Mouse (Mus musculus) midbrain, embryonic 13.5 days (tissue): ENCODE results near the gene P3h3. TPM values are rescaled to one million over a fixed set of nuclear protein-coding genes. Genes with fewer than 3 reads are reported as not detected.
A peak's percentile ranks its signal among the peaks of the same experiment; 100 is the strongest.

Experiments used
- ATAC-seq: fragments of 200-750 bp; cut with Nextera tagmentation; 2 replicates; pipeline ENCODE4 v1.8.0; 2017; ENCODE audit warnings: mild to moderate bottlenecking, moderate TSS enrichment, moderate library complexity
- H3K27ac ChIP-seq: fragments of 300-500 bp; sonication (generic); 2 replicates; pipeline ENCODE4 v1.5.1; 2015; ENCODE audit warnings: inconsistent platforms, mild to moderate bottlenecking, moderate library complexity
- H3K27me3 ChIP-seq: fragments of 300-500 bp; sonication (generic); 2 replicates; pipeline ENCODE4 v1.6.1; 2015; ENCODE audit warnings: mild to moderate bottlenecking, inconsistent platforms
- H3K36me3 ChIP-seq: fragments of 300-500 bp; sonication (generic); 2 replicates; pipeline ENCODE4 v1.6.1; 2015; ENCODE audit warnings: mild to moderate bottlenecking, inconsistent platforms
- H3K4me1 ChIP-seq: fragments of 300-500 bp; sonication (generic); replicated peaks from 2 replicates; pipeline ENCODE4 v1.6.1; 2015; ENCODE audit warnings: inconsistent platforms
- H3K4me2 ChIP-seq: fragments of 300-500 bp; sonication (generic); replicated peaks from 2 replicates; pipeline ENCODE4 v1.6.1; 2015; ENCODE audit warnings: moderate library complexity, mild to moderate bottlenecking, inconsistent platforms
- H3K4me3 ChIP-seq: fragments of 300-500 bp; sonication (generic); replicated peaks from 2 replicates; pipeline ENCODE4 v1.5.1; 2015; ENCODE audit warnings: mild to moderate bottlenecking, inconsistent platforms
- H3K9ac ChIP-seq: fragments of 300-500 bp; sonication (generic); replicated peaks from 2 replicates; pipeline ENCODE4 v1.6.1; 2015; ENCODE audit warnings: mild to moderate bottlenecking, inconsistent platforms
- H3K9me3 ChIP-seq: fragments of 300-500 bp; sonication (generic); 2 replicates; pipeline ENCODE4 v1.6.1; 2016; ENCODE audit warnings: mild to moderate bottlenecking, inconsistent platforms
- WGBS: fragments of 180-500 bp; shearing (Covaris S2); methylation state at CpG from one replicate; pipeline ENCODE4 v1.1.7; 2015; 5-methylcytosine and 5-hydroxymethylcytosine counted together
- polyA plus RNA-seq: library from polyadenylated mRNA; unstranded; fragments of >200 nt; fragmentation: Nextera tagmentation; extraction: Ambion mirVana; gene quantifications from 2 replicates; pipeline ENCODE4 v1.2.1, GENCODE M21; 2015

P3h3 gene
- polyA plus RNA-seq, 1 experiment from 2014 or later: 17.0 TPM

DNA sequence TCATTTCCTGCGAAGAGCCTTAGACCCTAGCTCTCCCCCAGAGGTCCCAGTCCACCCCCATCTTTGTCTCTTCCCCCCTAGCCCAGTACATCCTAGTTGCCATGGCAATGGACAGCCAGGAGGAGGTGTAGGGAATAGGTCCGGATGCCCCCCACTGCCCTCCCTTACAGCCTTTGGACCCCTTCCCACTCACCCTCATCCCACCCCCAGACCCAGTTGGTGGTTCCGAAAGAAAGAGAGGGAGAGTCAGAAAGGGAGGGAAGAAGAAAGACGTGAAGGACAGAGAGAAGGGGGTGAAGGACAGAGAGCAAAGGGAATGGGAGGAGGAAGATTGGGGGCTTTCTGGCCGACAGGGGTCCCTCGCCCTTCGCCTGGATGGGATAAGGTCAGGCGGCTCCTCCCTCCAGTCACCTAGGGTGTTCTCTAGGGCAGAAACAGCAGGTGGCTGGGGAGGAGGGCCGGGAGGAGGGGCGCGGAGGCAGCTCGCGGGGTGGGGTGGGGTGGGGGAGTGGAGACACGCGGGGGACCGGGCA, 5.6 kb upstream of the P3h3 start:
- 0 out of 2 replicates have a peak, but pooled peaks cover 12% of the 10 kb centered on the region for H3K27me3 ChIP-seq
- peak overlapping the region; percentile 68 for H3K4me3 ChIP-seq
- no peaks in the 10 kb centered on the region for H3K9me3 ChIP-seq
- peaks cover 6% of the 10 kb centered on the region; the same call in 1 of the 2 replicates for H3K36me3 ChIP-seq
- ATAC-seq: peak; percentile 37
- peak overlapping the region; percentile 86 for H3K9ac ChIP-seq
- H3K4me2 ChIP-seq: peak overlapping the region; percentile 70
- peaks cover 75% of the 10 kb centered on the region for H3K4me1 ChIP-seq
- peak overlapping the region; percentile 92 for H3K27ac ChIP-seq
- under 1% methylated on average over 16 of the region's 16 CpGs for WGBS

- Histone ChIP-seq H3K4me3 (peak overlapping the region; percentile 68), H3K4me2 (peak overlapping the region; percentile 70), H3K27me3 (0 out of 2 replicates have a peak, but pooled peaks cover 12% of the 10 kb centered on the region), H3K9me3 (no peaks in the 10 kb centered on the region), H3K36me3 (peaks cover 6% of the 10 kb centered on the region; the same call in 1 of the 2 replicates), H3K4me1 (peaks cover 81% of the 10 kb centered on the region), H3K9ac (peak overlapping the region; percentile 86), H3K27ac (peak overlapping the region; percentile 92)
- ATAC-seq: no peak; the same call in 1 of the 2 replicates
- WGBS: 11% methylated on average over 8 of the region's 8 CpGs
These were observed 5.0 kb upstream of the P3h3 start for GRCm38 (mm10) chr6:124862406-124863124.

DNA sequence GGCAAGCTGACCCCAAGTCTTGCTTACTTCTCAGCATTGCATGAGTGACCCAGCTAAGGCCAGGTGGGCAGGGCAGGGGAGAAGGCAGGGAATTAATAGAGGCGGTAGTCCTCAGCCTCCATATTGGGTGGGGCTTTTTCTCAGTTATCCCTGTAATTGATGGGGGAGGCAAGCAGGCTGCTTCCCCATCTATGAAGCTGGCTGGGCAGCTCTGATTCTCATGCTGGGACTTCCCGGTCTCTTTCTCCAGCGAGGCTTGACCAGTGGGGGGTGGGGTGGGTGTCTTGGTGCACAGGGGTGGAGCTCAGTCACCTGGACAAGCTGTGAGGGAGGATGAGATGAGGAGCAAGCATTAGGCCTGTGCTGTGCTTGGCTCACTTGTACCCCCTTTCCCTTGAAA, 4.2 kb upstream of the P3h3 start:
- Histone ChIP-seq H3K4me3 (peak overlapping the region; percentile 68), H3K9ac (peak overlapping the region; percentile 86), H3K4me2 (peak overlapping the region; percentile 70), H3K9me3 (no peaks in the 10 kb centered on the region), H3K36me3 (peaks cover 6% of the 10 kb centered on the region; the same call in 1 of the 2 replicates), H3K4me1 (peaks cover 81% of the 10 kb centered on the region), H3K27ac (peak overlapping the region; percentile 92), H3K27me3 (0 out of 2 replicates have a peak, but pooled peaks cover 12% of the 10 kb centered on the region)
- no peak for ATAC-seq
- 37% methylated on average over 3 of the region's 3 CpGs for WGBS

GRCm38 (mm10) chr6:124861266-124861665, 3.7 kb upstream of the P3h3 start:
- peaks cover 6% of the 10 kb centered on the region; the same call in 1 of the 2 replicates for H3K36me3 ChIP-seq
- H3K9me3 ChIP-seq: no peaks in the 10 kb centered on the region
- H3K27ac ChIP-seq: peak overlapping the region; percentile 92
- peaks cover 82% of the 10 kb centered on the region for H3K4me1 ChIP-seq
- 79% methylated on average over 19 of the region's 19 CpGs for WGBS
- H3K27me3 ChIP-seq: 0 out of 2 replicates have a peak, but pooled peaks cover 12% of the 10 kb centered on the region
- peak overlapping the region; percentile 70 for H3K4me2 ChIP-seq
- peak overlapping the region; percentile 68 for H3K4me3 ChIP-seq
- H3K9ac ChIP-seq: peak overlapping the region; percentile 86
- ATAC-seq: no peak

DNA sequence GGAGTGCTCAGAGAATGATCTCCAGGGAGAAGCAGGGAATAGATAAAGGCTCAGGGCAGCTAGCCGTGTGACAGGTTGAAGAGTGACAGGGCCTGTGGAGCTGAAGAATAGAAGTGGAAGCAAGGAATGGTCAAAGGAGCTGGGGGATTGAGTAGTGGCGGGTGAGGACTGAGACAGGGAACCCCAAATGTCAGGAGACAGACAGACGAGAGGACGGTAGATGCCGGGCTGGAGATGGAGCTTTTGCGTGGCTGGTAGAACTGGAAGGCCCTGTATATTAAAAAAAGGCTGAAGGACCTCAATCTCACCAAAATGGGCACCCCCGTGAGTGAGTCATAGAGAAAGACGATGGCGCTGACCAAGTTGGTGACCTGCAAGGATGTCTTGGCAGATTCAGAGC, 3.0 kb upstream of the P3h3 start:
- H3K27ac ChIP-seq: peak overlapping the region; percentile 92
- no peak overlapping the region for H3K4me3 ChIP-seq
- H3K36me3 ChIP-seq: peaks cover 6% of the 10 kb centered on the region; the same call in 1 of the 2 replicates
- H3K4me2 ChIP-seq: peak overlapping the region; percentile 70
- no peak for ATAC-seq
- H3K27me3 ChIP-seq: 0 out of 2 replicates have a peak, but pooled peaks cover 12% of the 10 kb centered on the region
- WGBS: 75% methylated on average over 9 of the region's 9 CpGs
- peak overlapping the region; percentile 86 for H3K9ac ChIP-seq
- no peaks in the 10 kb centered on the region for H3K9me3 ChIP-seq
- H3K4me1 ChIP-seq: peaks cover 82% of the 10 kb centered on the region

- peaks cover 75% of the 10 kb centered on the region for H3K4me1 ChIP-seq
- H3K9ac ChIP-seq: peak overlapping the region; percentile 86
- H3K4me3 ChIP-seq: peak overlapping the region; percentile 21
- peaks cover 6% of the 10 kb centered on the region; the same call in 1 of the 2 replicates for H3K36me3 ChIP-seq
- no peaks in the 10 kb centered on the region for H3K9me3 ChIP-seq
- H3K4me2 ChIP-seq: peak overlapping the region; percentile 70
- peak overlapping the region; percentile 92 for H3K27ac ChIP-seq
- ATAC-seq: peak; percentile 7; the same call in 1 of the 2 replicates
- 0 out of 2 replicates have a peak, but pooled peaks cover 12% of the 10 kb centered on the region for H3K27me3 ChIP-seq
- 7% methylated on average over 12 of the region's 12 CpGs for WGBS
These were observed 2.2 kb upstream of the P3h3 start for GRCm38 (mm10) chr6:124859725-124860124.

DNA sequence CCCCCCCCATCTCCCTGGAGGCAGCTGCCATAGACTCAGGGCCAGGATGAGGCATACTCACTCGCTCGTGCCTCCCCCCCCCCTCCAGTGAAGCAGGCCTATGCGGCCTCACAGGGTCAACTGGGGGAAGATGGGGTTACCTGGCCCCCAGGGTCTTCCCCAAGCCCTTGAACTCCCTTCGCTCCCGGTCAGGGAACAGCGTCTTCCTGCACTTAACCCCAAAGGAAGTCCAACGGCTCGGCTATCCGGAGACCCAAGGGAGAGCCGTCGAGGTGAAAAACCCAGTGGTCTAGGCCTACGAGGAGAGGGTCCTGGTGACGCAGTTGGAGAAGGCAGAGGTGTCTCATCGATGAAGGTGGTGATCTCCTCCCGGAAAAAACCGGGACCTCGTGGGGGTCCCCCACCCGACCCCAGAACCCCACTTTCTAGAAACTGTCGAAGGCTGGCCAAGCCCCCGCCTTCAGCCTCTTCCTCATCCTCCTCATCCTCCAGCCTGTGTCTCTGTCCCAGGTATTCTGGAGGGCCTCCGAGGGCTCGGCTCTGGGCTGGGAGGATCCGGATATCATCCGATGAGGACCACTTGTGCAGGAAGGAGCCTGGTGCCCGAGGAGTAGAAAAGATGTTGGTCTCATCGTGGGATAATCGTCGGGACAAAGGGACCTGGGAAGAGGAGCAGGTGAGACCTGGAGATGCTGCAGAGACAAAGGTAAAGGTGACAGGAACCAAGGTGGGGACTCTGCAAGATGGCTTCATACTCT, 1.2 kb upstream of the P3h3 start:
- Histone ChIP-seq H3K4me3 (no peak overlapping the region), H3K27me3 (0 out of 2 replicates have a peak, but pooled peaks cover 12% of the 10 kb centered on the region), H3K9me3 (no peaks in the 10 kb centered on the region), H3K9ac (peak overlapping the region; percentile 96), H3K27ac (no peak overlapping the region; the same call in 1 of the 2 replicates), H3K4me1 (peaks cover 67% of the 10 kb centered on the region), H3K36me3 (peaks cover 7% of the 10 kb centered on the region; the same call in 1 of the 2 replicates), H3K4me2 (peak overlapping the region; percentile 81)
- ATAC-seq: no peak
- 80% methylated on average over 26 of the region's 28 CpGs for WGBS

DNA sequence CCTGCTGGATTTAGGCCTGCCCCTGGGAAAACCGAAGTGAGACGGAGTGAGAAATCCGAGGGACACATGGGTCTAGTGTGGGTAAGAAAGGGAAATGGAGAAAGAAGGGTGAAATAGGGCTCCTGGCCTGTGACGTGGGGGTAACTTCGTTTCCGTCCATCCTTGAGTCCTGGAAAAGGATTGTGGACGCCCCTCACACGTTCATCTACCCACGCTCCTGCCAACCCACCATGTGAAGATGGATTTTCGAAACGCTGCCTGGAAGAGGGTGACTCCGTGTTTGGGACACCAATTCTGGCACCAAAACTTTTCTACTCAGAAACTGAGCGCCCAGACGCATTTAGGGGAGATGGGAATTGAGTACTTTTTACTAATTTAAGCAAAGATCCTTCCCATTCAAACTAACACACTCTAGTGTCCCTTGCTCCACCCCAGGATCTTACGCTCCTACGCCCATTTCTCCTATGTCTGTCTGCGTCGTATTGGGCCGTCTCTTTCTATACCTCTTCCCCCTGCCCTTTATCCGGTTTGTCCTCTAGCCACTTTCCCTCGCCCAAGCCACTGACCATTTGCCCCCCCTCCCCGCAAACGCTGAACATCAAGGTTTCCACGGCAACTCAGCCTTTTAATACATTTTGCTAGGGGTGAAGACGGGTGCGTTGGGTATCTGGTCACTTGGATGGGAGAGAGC, 433 bp upstream of the P3h3 start:
- H3K27me3 ChIP-seq: 0 out of 2 replicates have a peak, but pooled peaks cover 12% of the 10 kb centered on the region
- peak overlapping the region; percentile 81 for H3K4me2 ChIP-seq
- H3K9ac ChIP-seq: peak overlapping the region; percentile 96
- H3K27ac ChIP-seq: peak overlapping the region; percentile 98
- ATAC-seq: no peak
- H3K9me3 ChIP-seq: no peaks in the 10 kb centered on the region
- H3K36me3 ChIP-seq: peaks cover 11% of the 10 kb centered on the region
- H3K4me3 ChIP-seq: peak overlapping the region; percentile 71
- H3K4me1 ChIP-seq: peaks cover 64% of the 10 kb centered on the region
- 20% methylated on average over 26 of the region's 26 CpGs for WGBS

DNA sequence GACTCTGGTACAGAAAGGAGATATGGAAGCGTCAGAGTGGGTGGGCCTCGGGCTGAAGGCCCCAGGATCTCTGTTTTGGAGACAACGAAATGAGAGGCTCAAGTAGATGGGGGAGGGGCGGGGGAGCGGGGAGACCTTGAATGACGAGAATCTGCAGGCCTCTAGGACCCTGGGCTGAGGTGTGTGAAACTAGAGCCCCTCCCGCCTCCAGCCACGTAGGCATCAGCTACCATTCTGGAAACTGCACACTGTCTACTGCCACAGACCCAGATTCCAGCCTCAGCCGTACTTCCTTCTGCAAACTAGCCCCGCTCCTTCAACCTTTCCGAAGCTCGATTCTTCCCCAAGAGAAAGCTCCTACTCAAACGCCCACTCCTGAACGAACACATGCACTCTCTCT, 1.2 kb downstream of the P3h3 start:
- peak overlapping the region; percentile 98 for H3K27ac ChIP-seq
- 6% methylated on average over 14 of the region's 14 CpGs for WGBS
- peak overlapping the region; percentile 81 for H3K4me2 ChIP-seq
- peak overlapping the region; percentile 96 for H3K9ac ChIP-seq
- H3K27me3 ChIP-seq: 0 out of 2 replicates have a peak, but pooled peaks cover 10% of the 10 kb centered on the region
- ATAC-seq: peak; percentile 77
- peaks cover 14% of the 10 kb centered on the region for H3K36me3 ChIP-seq
- H3K9me3 ChIP-seq: no peaks in the 10 kb centered on the region
- H3K4me3 ChIP-seq: peak overlapping the region; percentile 71
- peaks cover 47% of the 10 kb centered on the region for H3K4me1 ChIP-seq

GRCm38 (mm10) chr6:124854647-124855046, 2.9 kb downstream of the P3h3 start:
- no peak overlapping the region for H3K27ac ChIP-seq
- no peak for ATAC-seq
- H3K4me2 ChIP-seq: no peak overlapping the region
- H3K4me1 ChIP-seq: peaks cover 30% of the 10 kb centered on the region
- 0 out of 2 replicates have a peak, but pooled peaks cover 6% of the 10 kb centered on the region for H3K27me3 ChIP-seq
- no peaks in the 10 kb centered on the region for H3K9me3 ChIP-seq
- peaks cover 8% of the 10 kb centered on the region for H3K36me3 ChIP-seq
- WGBS: 78% methylated on average over 12 of the region's 12 CpGs
- no peak overlapping the region for H3K4me3 ChIP-seq
- H3K9ac ChIP-seq: 0 out of 2 replicates have a peak overlapping the region, but pooled peaks have one; percentile 3

- ATAC-seq: no peak
- Histone ChIP-seq H3K4me2 (no peak overlapping the region), H3K9me3 (no peaks in the 10 kb centered on the region), H3K9ac (no peak overlapping the region), H3K36me3 (peaks cover 15% of the 10 kb centered on the region), H3K4me3 (no peak overlapping the region), H3K27ac (no peak overlapping the region), H3K4me1 (peaks cover 8% of the 10 kb centered on the region), H3K27me3 (no peaks in the 10 kb centered on the region)
- WGBS: 56% methylated on average over 8 of the region's 8 CpGs
These were observed 7.0 kb downstream of the P3h3 start for GRCm38 (mm10) chr6:124850535-124850934.
